In the genomic region with DNA sequence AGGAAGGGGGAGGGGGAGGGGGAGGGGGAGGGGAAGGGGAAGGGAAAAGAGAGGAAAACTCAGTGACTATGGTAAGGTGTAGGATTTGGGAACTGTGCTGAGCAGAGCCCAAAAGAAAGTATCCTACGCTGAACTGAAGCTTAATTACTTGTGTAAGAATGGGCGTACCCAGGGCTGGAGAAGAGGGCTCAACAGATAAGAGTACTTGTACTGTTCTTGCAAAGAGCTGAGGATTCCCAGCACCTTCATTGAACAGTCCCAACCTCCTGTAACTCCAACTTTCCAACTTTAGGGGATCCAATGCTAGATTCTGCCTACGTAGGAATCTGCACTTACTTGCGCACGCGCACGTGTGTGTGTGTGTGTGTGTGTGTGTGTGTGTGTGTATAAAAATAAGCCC, we compare ENCODE assay signal across 25 mouse cellular contexts. TPM values are rescaled to one million over a fixed set of nuclear protein-coding genes. Genes with fewer than 3 reads are reported as not detected.
A peak's percentile ranks its signal among the peaks of the same experiment; 100 is the strongest.
DNase-seq lines count a peak whose midpoint lies in the region; ATAC-seq and TF ChIP-seq lines count a peak whose summit lies in the region.
"Had no signal": no experiment of that assay in that cellular context is flagged by ENCODE, and none has a peak within 500 bp of the region (broad histone marks: within the 10 kb centered on the region; RNA-seq: fewer than 3 reads in every experiment).

No protein-coding gene starts in this region.

- 93% methylated on average over 7 of the region's 7 CpGs for WGBS in stomach, embryonic 15.5 days
- WGBS in stomach, postnatal 0 days: 94% methylated on average over 7 of the region's 7 CpGs
- 89% methylated on average over 7 of the region's 7 CpGs for WGBS in liver, embryonic 11.5 days
- WGBS in liver, embryonic 15.5 days (ENCODE audit: insufficient replicate concordance): 70% methylated on average over 7 of the region's 7 CpGs

- H3K36me3 ChIP-seq in stomach, embryonic 15.5 days: no peaks in the 10 kb centered on the region
- no peaks in the 10 kb centered on the region for H3K36me3 ChIP-seq in stomach, postnatal 0 days (ENCODE audit: control insufficient read depth, insufficient read depth, low read length)
- no peaks in the 10 kb centered on the region for H3K36me3 ChIP-seq in liver, embryonic 11.5 days (ENCODE audit: control insufficient read depth, insufficient read depth, low read length)
- no peaks in the 10 kb centered on the region for H3K36me3 ChIP-seq in liver, embryonic 15.5 days (replicated peaks)
- H3K36me3 ChIP-seq: embryonic facial prominence, embryonic 15.5 days; heart, embryonic 10.5 days; hindbrain, embryonic 12.5 days had no signal

- no peak for DNase-seq in stomach, postnatal 0 days (ENCODE audit: low spot score)
- no peak for DNase-seq in liver, embryonic 11.5 days (ENCODE audit: low spot score)
- DNase-seq in layer of hippocampus, adult 2 months (ENCODE audit: low spot score in 2 of 2): no peak
- DNase-seq in layer of hippocampus, postnatal 36 days: no peak
- DNase-seq: adrenal gland, adult 8-10 months; adrenal gland, postnatal 36 days; cerebellum, adult 11 months; cerebellum, adult 8-10 months; cerebellum, postnatal 14 days; embryo, embryonic 11 days; gastrocnemius, postnatal 36 days; heart, adult 11 months; heart, postnatal 10 days; heart, postnatal 4 days had no signal

- H3K4me1 ChIP-seq in stomach, embryonic 15.5 days: no peaks in the 10 kb centered on the region
- no peaks in the 10 kb centered on the region for H3K4me1 ChIP-seq in stomach, postnatal 0 days (replicated peaks; ENCODE audit: control insufficient read depth, insufficient read depth)
- no peaks in the 10 kb centered on the region for H3K4me1 ChIP-seq in liver, embryonic 11.5 days (replicated peaks; ENCODE audit: control insufficient read depth, insufficient read depth, low read length)
- peaks cover 44% of the 10 kb centered on the region for H3K4me1 ChIP-seq in liver, embryonic 15.5 days (replicated peaks)
- H3K4me1 ChIP-seq: embryonic facial prominence, embryonic 15.5 days; heart, embryonic 10.5 days; hindbrain, embryonic 12.5 days had no signal

- no peak overlapping the region for H3K4me2 ChIP-seq in stomach, embryonic 15.5 days
- H3K4me2 ChIP-seq in stomach, postnatal 0 days (replicated peaks; ENCODE audit: low read depth): no peak overlapping the region
- no peak overlapping the region for H3K4me2 ChIP-seq in liver, embryonic 11.5 days
- H3K4me2 ChIP-seq in liver, embryonic 15.5 days: peak overlapping the region; percentile 35; the same call in 1 of the 2 replicates
- H3K4me2 ChIP-seq: embryonic facial prominence, embryonic 15.5 days; hindbrain, embryonic 12.5 days had no signal

- no peak overlapping the region for H3K27ac ChIP-seq in stomach, embryonic 15.5 days
- no peak overlapping the region for H3K27ac ChIP-seq in stomach, postnatal 0 days (replicated peaks)
- no peak overlapping the region for H3K27ac ChIP-seq in liver, embryonic 11.5 days (ENCODE audit: low read depth, low read length)
- H3K27ac ChIP-seq in liver, embryonic 15.5 days (replicated peaks): 0 out of 2 replicates have a peak overlapping the region, but pooled peaks have one; percentile 30
- H3K27ac ChIP-seq in layer of hippocampus, adult 2 months: no peak overlapping the region
- H3K27ac ChIP-seq: embryonic facial prominence, embryonic 15.5 days; heart, embryonic 10.5 days; hindbrain, embryonic 12.5 days had no signal

- 0 out of 2 replicates have a peak, but pooled peaks have one; percentile 37 for ATAC-seq in stomach, embryonic 15.5 days (ENCODE audit: insufficient read depth, low FRiP score, low read depth)
- no peak for ATAC-seq in stomach, postnatal 0 days (ENCODE audit: low FRiP score, low TSS enrichment)
- peak; percentile 39; the same call in 1 of the 2 replicates for ATAC-seq in liver, embryonic 11.5 days (replicated peaks; ENCODE audit: low FRiP score)
- ATAC-seq in liver, embryonic 15.5 days (ENCODE audit: insufficient read depth): peak; percentile 47
- ATAC-seq in CD4-positive, CD25-positive, alpha-beta regulatory T cell, adult 4 months: no peak
- ATAC-seq: forebrain, embryonic 14.5 days; hindbrain, embryonic 16.5 days had no signal

- TF ChIP-seq CTCF in stomach, postnatal 0 days (IDR thresholded peaks at IDR 0.05; ENCODE audit: low read depth): no peak
- TF ChIP-seq CTCF in layer of hippocampus, adult 2 months (conservative IDR thresholded peaks at IDR 0.05): no peak

- no peak overlapping the region for H3K4me3 ChIP-seq in stomach, embryonic 15.5 days (replicated peaks)
- no peak overlapping the region for H3K4me3 ChIP-seq in stomach, postnatal 0 days (ENCODE audit: low read depth, low read length)
- H3K4me3 ChIP-seq in liver, embryonic 11.5 days (ENCODE audit: low read depth, low read length): no peak overlapping the region
- H3K4me3 ChIP-seq in liver, embryonic 15.5 days (replicated peaks): no peak overlapping the region
- H3K4me3 ChIP-seq in layer of hippocampus, adult 2 months: no peak overlapping the region
- H3K4me3 ChIP-seq: embryonic facial prominence, embryonic 15.5 days; heart, embryonic 10.5 days; hindbrain, embryonic 12.5 days had no signal

- no peak overlapping the region for H3K9ac ChIP-seq in stomach, embryonic 15.5 days
- H3K9ac ChIP-seq in stomach, postnatal 0 days (ENCODE audit: low read length): no peak overlapping the region
- no peak overlapping the region for H3K9ac ChIP-seq in liver, embryonic 11.5 days (ENCODE audit: low read depth, low read length)
- H3K9ac ChIP-seq in liver, embryonic 15.5 days: no peak overlapping the region
- H3K9ac ChIP-seq: embryonic facial prominence, embryonic 15.5 days; hindbrain, embryonic 12.5 days had no signal

- no peak for TF ChIP-seq EP300 in stomach, postnatal 0 days (optimal IDR thresholded peaks at IDR 0.05)

- no peaks in the 10 kb centered on the region for H3K27me3 ChIP-seq in stomach, embryonic 15.5 days (replicated peaks)
- no peaks in the 10 kb centered on the region for H3K27me3 ChIP-seq in stomach, postnatal 0 days (ENCODE audit: control insufficient read depth, insufficient read depth, low read length)
- no peaks in the 10 kb centered on the region for H3K27me3 ChIP-seq in liver, embryonic 11.5 days (replicated peaks; ENCODE audit: control insufficient read depth, insufficient read depth, low read length)
- H3K27me3 ChIP-seq in liver, embryonic 15.5 days: no peaks in the 10 kb centered on the region
- H3K27me3 ChIP-seq: embryonic facial prominence, embryonic 15.5 days; hindbrain, embryonic 12.5 days had no signal

- H3K9me3 ChIP-seq in stomach, embryonic 15.5 days: no peaks in the 10 kb centered on the region
- H3K9me3 ChIP-seq in stomach, postnatal 0 days (ENCODE audit: control insufficient read depth, low read length): no peaks in the 10 kb centered on the region
- no peaks in the 10 kb centered on the region for H3K9me3 ChIP-seq in liver, embryonic 11.5 days (ENCODE audit: control insufficient read depth, low read length)
- H3K9me3 ChIP-seq in liver, embryonic 15.5 days (replicated peaks): no peaks in the 10 kb centered on the region
- H3K9me3 ChIP-seq: embryonic facial prominence, embryonic 15.5 days; heart, embryonic 10.5 days; hindbrain, embryonic 12.5 days had no signal

RNA-seq across cellular contexts. Expression of a gene that starts 5.0 kb away (rescaled TPM):
- 0.06 and 0.15 TPM in 2 replicates for polyA plus RNA-seq in stomach, embryonic 15.5 days (2015; fragmentation: Nextera tagmentation; extraction: Ambion mirVana)
- polyA plus RNA-seq in stomach, postnatal 0 days (2015; fragmentation: Nextera tagmentation; extraction: Ambion mirVana): 0.08 and 0.19 TPM in 2 replicates
- 0.10 and 0.18 TPM in 2 replicates for polyA plus RNA-seq in liver, embryonic 11.5 days (2014; fragmentation: Nextera tagmentation; extraction: Ambion mirVana)
- 0.05 and 0.08 TPM in 2 replicates for polyA plus RNA-seq in liver, embryonic 15.5 days (2015; fragmentation: Nextera tagmentation; extraction: Ambion mirVana)
- total RNA-seq in layer of hippocampus, adult 2 months (2021): under 1 TPM in 1 of 2 experiments, not detected in 1; 0.05 TPM
- under 1 TPM; 0.11 to 0.42 TPM for polyA plus RNA-seq in CD4-positive, CD25-positive, alpha-beta regulatory T cell, adult 4 months (2017; shearing (Covaris generic))
- total RNA-seq in layer of hippocampus, postnatal 36 days (2021): under 1 TPM in 1 of 2 experiments, not detected in 1; 0.07 TPM
- total RNA-seq: adrenal gland, postnatal 36 days; common myeloid progenitor, adult 5-6 weeks; gastrocnemius, adult 8-10 months; gastrocnemius, postnatal 36 days; heart, postnatal 10 days had no signal
- polyA plus RNA-seq: embryonic facial prominence, embryonic 11.5 days had no signal

RNA-seq across cellular contexts. Expression of a gene that starts 42.9 kb away (rescaled TPM):
- polyA plus RNA-seq in stomach, embryonic 15.5 days (2015; fragmentation: Nextera tagmentation; extraction: Ambion mirVana): 15.5 TPM in 2 replicates
- polyA plus RNA-seq in stomach, postnatal 0 days (2015; fragmentation: Nextera tagmentation; extraction: Ambion mirVana): 5.1 and 5.8 TPM in 2 replicates
- polyA plus RNA-seq in liver, embryonic 11.5 days (2014; fragmentation: Nextera tagmentation; extraction: Ambion mirVana): 22.6 and 23.0 TPM in 2 replicates
- 6.8 and 7.9 TPM in 2 replicates for polyA plus RNA-seq in liver, embryonic 15.5 days (2015; fragmentation: Nextera tagmentation; extraction: Ambion mirVana)
- 10 to 100 TPM; 14.1 to 15.3 TPM for total RNA-seq in layer of hippocampus, adult 2 months (2021)
- 1 to 10 TPM; 6.1 to 6.3 TPM for polyA plus RNA-seq in CD4-positive, CD25-positive, alpha-beta regulatory T cell, adult 4 months (2017; shearing (Covaris generic))
- total RNA-seq in layer of hippocampus, postnatal 36 days (2021): 10 to 100 TPM; 13.2 to 16.2 TPM

Comparison
In these comparisons a context has a peak if more than half of its experiments do, and no peak if none do; other contexts are left out.
1. ATAC-seq: peak in stomach, embryonic 15.5 days (single experiment), liver, embryonic 11.5 days (single experiment) and liver, embryonic 15.5 days (single experiment); none in stomach, postnatal 0 days (single experiment) and CD4-positive, CD25-positive, alpha-beta regulatory T cell, adult 4 months (single experiment).